Mouse (Mus musculus) testis, adult 2 months (tissue): ENCODE data around the gene Slc35e1.

Source experiments
- CTCF ChIP-seq: fragments of 200-500 bp; IDR thresholded peaks from 2 replicates; pipeline ENCODE4 v1.5.1; 2012; ENCODE audit warnings: low read depth, mild to moderate bottlenecking, inconsistent platforms, low read length, moderate library complexity; ENCODE audit not compliant: control insufficient read depth, insufficient read depth, insufficient replicate concordance
- POLR2A ChIP-seq: fragments of 200-500 bp; IDR thresholded peaks from 2 replicates; pipeline ENCODE4 v1.6.1; 2012; ENCODE audit warnings: low read depth, mild to moderate bottlenecking, inconsistent platforms, low read length, moderate library complexity; ENCODE audit not compliant: control insufficient read depth

DNA sequence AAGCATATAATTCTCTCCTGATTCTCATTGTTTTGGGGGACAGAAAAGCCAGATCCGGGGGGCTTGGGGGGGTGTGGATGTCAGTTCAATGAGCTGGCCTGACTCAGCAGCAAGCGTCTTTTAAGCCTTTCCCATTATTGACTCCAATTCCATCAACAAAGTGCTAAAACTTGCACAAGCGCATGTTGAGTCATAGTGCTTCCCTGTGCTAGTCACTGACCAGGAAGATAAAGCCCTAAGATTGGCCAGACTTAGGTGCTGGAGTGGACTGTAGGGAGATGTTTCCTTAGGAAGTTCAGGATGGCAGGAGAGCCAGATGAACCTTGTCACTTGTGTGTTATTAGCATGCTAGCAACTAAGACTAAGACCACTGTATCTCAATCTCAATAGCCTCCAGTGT, 42.5 kb upstream of the Slc35e1 start:
- TF ChIP-seq CTCF (no peak), POLR2A (no peak)
